Mouse (Mus musculus): ENCODE measurements around the gene Zfp978. TPM values are rescaled to one million over a fixed set of nuclear protein-coding genes. Genes with fewer than 3 reads are reported as not detected.

Gene Zfp978
- polyA plus RNA-seq, 1 experiment from 2014 or later = not detected

DNA sequence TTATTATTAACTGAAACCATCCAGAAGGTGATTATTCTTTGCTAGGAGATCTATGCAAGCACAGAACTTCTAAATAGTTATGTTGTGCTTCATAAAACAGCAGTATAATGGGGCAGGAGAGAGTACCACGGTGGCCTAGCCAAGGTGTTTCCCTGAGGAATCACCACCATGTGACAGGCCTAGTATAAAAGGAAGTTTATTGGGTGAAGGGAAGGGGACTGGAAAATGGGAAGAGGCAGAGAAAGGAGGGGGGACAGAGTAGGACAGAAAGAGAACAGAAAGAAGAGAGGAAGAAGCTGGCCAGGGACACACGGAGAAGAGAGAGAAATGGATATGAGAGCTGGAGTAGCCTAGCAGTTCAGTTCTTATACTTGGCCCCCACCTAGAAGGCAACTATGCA is 72.8 kb downstream of the Zfp978 start:
- WGBS = 47% methylated on average over 2 of the region's 2 CpGs
- no peaks in the 10 kb centered on the region for H3K4me1 ChIP-seq
- H3K27me3 ChIP-seq (replicated peaks) = no peaks in the 10 kb centered on the region
- no peak overlapping the region for H3K27ac ChIP-seq (replicated peaks)
- no peak overlapping the region for H3K4me2 ChIP-seq
- no peak; the same call in 1 of the 2 replicates for ATAC-seq (ENCODE audit: low FRiP score)
- no peak overlapping the region for H3K4me3 ChIP-seq (replicated peaks)
- no peaks in the 10 kb centered on the region for H3K36me3 ChIP-seq
- H3K9ac ChIP-seq (replicated peaks) = no peak overlapping the region
- H3K9me3 ChIP-seq (replicated peaks) = peaks cover 27% of the 10 kb centered on the region

Other genes with a start within 250 kb of the Zfp978 start
- gene Zfp991, start 229.3 kb upstream of the Zfp978 start, polyA plus RNA-seq (2015; fragmentation: Nextera tagmentation; extraction: Ambion mirVana) = 4.4 and 5.8 TPM in 2 replicates
- gene Zfp988, start 55.6 kb upstream of the Zfp978 start, polyA plus RNA-seq (2015; fragmentation: Nextera tagmentation; extraction: Ambion mirVana) = 0.19 and 0.23 TPM in 2 replicates
- 5.8 and 5.9 TPM in 2 replicates for gene Zfp982, start 131.1 kb downstream of the Zfp978 start, polyA plus RNA-seq (2015; fragmentation: Nextera tagmentation; extraction: Ambion mirVana)
- 0.75 and 1.2 TPM in 2 replicates for gene Gm16503, start 178.9 kb downstream of the Zfp978 start, polyA plus RNA-seq (2015; fragmentation: Nextera tagmentation; extraction: Ambion mirVana)
- gene Zfp985, start 192.0 kb downstream of the Zfp978 start, polyA plus RNA-seq (2015; fragmentation: Nextera tagmentation; extraction: Ambion mirVana) = 0.08 and 0.10 TPM in 2 replicates